Mouse (Mus musculus) small intestine, adult 2 months (tissue): ENCODE data around the gene Fam163a. TPM values are rescaled to one million over a fixed set of nuclear protein-coding genes. Genes with fewer than 3 reads are reported as not detected.
"Not testable (repeated sequence)": the region's sequence is repeated elsewhere in the genome, so short reads cannot be mapped to it uniquely, and the experiment has no call there.

Source experiments
- H3K27ac ChIP-seq: fragments of 200-500 bp; 2 replicates; pipeline ENCODE4 v1.5.1; 2012; ENCODE audit warnings: low read depth, low read length, control low read depth, inconsistent platforms; ENCODE audit not compliant: insufficient read depth
- H3K27me3 ChIP-seq: fragments of 200-500 bp; 2 replicates; pipeline ENCODE4 v1.6.1; 2012; ENCODE audit warnings: mild to moderate bottlenecking, moderate library complexity, low read length, inconsistent platforms; ENCODE audit not compliant: control insufficient read depth, insufficient read depth
- H3K36me3 ChIP-seq: fragments of 200-500 bp; 2 replicates; pipeline ENCODE4 v1.6.1; 2012; ENCODE audit warnings: mild to moderate bottlenecking, low read length, control low read depth, inconsistent platforms; ENCODE audit not compliant: control insufficient read depth, insufficient read depth
- H3K4me1 ChIP-seq: fragments of 200-500 bp; 2 replicates; pipeline ENCODE4 v1.6.1; 2012; ENCODE audit warnings: low read length, inconsistent platforms, mixed read lengths; ENCODE audit not compliant: control insufficient read depth, insufficient read depth, insufficient read length
- H3K4me3 ChIP-seq: fragments of 200-500 bp; 2 replicates; pipeline ENCODE4 v1.5.1; 2012; ENCODE audit warnings: low read depth, mild to moderate bottlenecking, control low read depth, inconsistent platforms, low read length, moderate library complexity
- CTCF ChIP-seq: fragments of 200-500 bp; IDR thresholded peaks from 2 replicates; pipeline ENCODE4 v1.5.1; 2012; ENCODE audit warnings: low read depth, mild to moderate bottlenecking, control low read depth, inconsistent platforms, low read length, moderate library complexity, mixed read lengths; ENCODE audit not compliant: insufficient replicate concordance, insufficient read length; ENCODE audit errors: extremely low read depth
- POLR2A ChIP-seq: fragments of 200-500 bp; IDR thresholded peaks from 2 replicates; pipeline ENCODE4 v1.6.1; 2012; ENCODE audit warnings: low read depth, mild to moderate bottlenecking, control low read depth, inconsistent platforms, low read length, moderate library complexity
- WGBS: fragments of 180-500 bp; shearing (Covaris S2); methylation state at CpG from one replicate; pipeline ENCODE4 v1.1.7; 2018; 5-methylcytosine and 5-hydroxymethylcytosine counted together
- polyA plus RNA-seq: library from polyadenylated mRNA; depleted of rRNA; stranded (reverse); fragments of >200 nt; gene quantifications from 2 replicates; pipeline ENCODE4 v1.2.3, GENCODE M21; 2012; rRNA removed

Gene Fam163a
- polyA plus RNA-seq = 0.16 and 0.17 TPM in 2 replicates

- H3K36me3 ChIP-seq = no peaks in the 10 kb centered on the region
- 3% methylated on average over 44 of the region's 44 CpGs for WGBS
- H3K4me1 ChIP-seq = no peaks in the 10 kb centered on the region
- TF ChIP-seq CTCF (no peak), POLR2A (no peak)
- peaks cover 42% of the 10 kb centered on the region for H3K27me3 ChIP-seq
- no peak within 1 kb of the TSS for H3K4me3 ChIP-seq
- no peak within 1 kb of the TSS for H3K27ac ChIP-seq
Observed at GRCm38 (mm10) chr1:156204656-156205131, at the start of gene Fam163a. Fam163a (minus strand) TSS chr1:156205026.

GRCm38 (mm10) chr1:156251096-156251495 is 46.3 kb upstream of the Fam163a start:
- not testable (repeated sequence) for H3K4me1 ChIP-seq, H3K36me3 ChIP-seq, H3K27me3 ChIP-seq, H3K4me3 ChIP-seq, H3K27ac ChIP-seq
- 52% methylated on average over 4 of the region's 4 CpGs for WGBS

- Histone ChIP-seq H3K36me3 (no peaks in the 10 kb centered on the region), H3K4me1 (no peaks in the 10 kb centered on the region), H3K27ac (no peak overlapping the region), H3K27me3 (no peaks in the 10 kb centered on the region), H3K4me3 (no peak overlapping the region)
- WGBS = 66% methylated on average over 3 of the region's 3 CpGs
- no peak for TF ChIP-seq POLR2A
- no peak for TF ChIP-seq CTCF
Observed at GRCm38 (mm10) chr1:156247893-156248292, 43.1 kb upstream of the Fam163a start.

GRCm38 (mm10) chr1:156241713-156242348 is 37.0 kb upstream of the Fam163a start:
- no peak overlapping the region for H3K27ac ChIP-seq
- H3K4me1 ChIP-seq = no peaks in the 10 kb centered on the region
- H3K4me3 ChIP-seq = no peak overlapping the region
- H3K36me3 ChIP-seq = no peaks in the 10 kb centered on the region
- WGBS = 9% methylated on average over 14 of the region's 14 CpGs
- TF ChIP-seq CTCF (peak; percentile 83), POLR2A (no peak)
- H3K27me3 ChIP-seq = no peaks in the 10 kb centered on the region

GRCm38 (mm10) chr1:156241035-156241434 is 36.2 kb upstream of the Fam163a start:
- no peak overlapping the region for H3K4me3 ChIP-seq
- TF ChIP-seq POLR2A (no peak), CTCF (no peak)
- no peak overlapping the region for H3K27ac ChIP-seq
- no peaks in the 10 kb centered on the region for H3K27me3 ChIP-seq
- 34% methylated on average over 2 of the region's 2 CpGs for WGBS
- no peaks in the 10 kb centered on the region for H3K36me3 ChIP-seq
- H3K4me1 ChIP-seq = no peaks in the 10 kb centered on the region

GRCm38 (mm10) chr1:156231122-156231521 is 26.3 kb upstream of the Fam163a start:
- Histone ChIP-seq H3K27ac (no peak overlapping the region), H3K4me1 (no peaks in the 10 kb centered on the region), H3K27me3 (no peaks in the 10 kb centered on the region), H3K36me3 (no peaks in the 10 kb centered on the region), H3K4me3 (no peak overlapping the region)
- 87% methylated on average over 6 of the region's 6 CpGs for WGBS
- TF ChIP-seq POLR2A = no peak
- TF ChIP-seq CTCF = no peak

GRCm38 (mm10) chr1:156230339-156231089 is 25.7 kb upstream of the Fam163a start:
- H3K27me3 ChIP-seq = no peaks in the 10 kb centered on the region
- 33% methylated on average over 9 of the region's 9 CpGs for WGBS
- no peak overlapping the region for H3K27ac ChIP-seq
- TF ChIP-seq CTCF (no peak), POLR2A (no peak)
- H3K4me1 ChIP-seq = no peaks in the 10 kb centered on the region
- H3K4me3 ChIP-seq = no peak overlapping the region
- H3K36me3 ChIP-seq = no peaks in the 10 kb centered on the region

GRCm38 (mm10) chr1:156229448-156229847 is 24.6 kb upstream of the Fam163a start:
- WGBS = 23% methylated on average over 7 of the region's 7 CpGs
- Histone ChIP-seq H3K4me1 (no peaks in the 10 kb centered on the region), H3K36me3 (no peaks in the 10 kb centered on the region), H3K27me3 (no peaks in the 10 kb centered on the region), H3K27ac (no peak overlapping the region), H3K4me3 (no peak overlapping the region)
- TF ChIP-seq CTCF = peak; percentile 54; the same call in 1 of the 2 replicates
- no peak for TF ChIP-seq POLR2A
